Mouse (Mus musculus): ENCODE data around the gene Pdzd2. TPM values are rescaled to one million over a fixed set of nuclear protein-coding genes. Genes with fewer than 3 reads are reported as not detected.
A peak's percentile ranks its signal among the peaks of the same experiment; 100 is the strongest.

Pdzd2 gene
- polyA plus RNA-seq, 1 experiment, result 1.1 TPM

DNA sequence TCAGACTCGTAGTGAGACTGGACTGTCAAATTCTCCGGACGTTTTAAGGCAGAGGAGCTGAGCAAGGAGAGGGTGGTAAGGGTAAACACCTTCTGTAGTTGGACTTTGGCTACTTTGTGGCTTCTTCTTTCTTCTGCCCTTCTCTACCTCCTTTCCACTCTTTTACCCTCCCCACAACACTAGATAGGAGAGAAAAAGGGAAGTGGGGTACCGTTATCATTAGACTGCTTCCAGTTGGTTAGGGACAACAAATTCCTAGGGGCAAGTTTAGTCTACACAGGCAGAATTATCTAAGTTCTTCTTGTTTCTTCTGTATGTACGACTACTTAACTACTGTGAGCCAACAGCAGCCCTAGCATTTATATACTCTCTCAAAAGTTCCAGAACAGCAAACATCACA lies 334.1 kb downstream of the Pdzd2 start:
- Histone ChIP-seq H3K36me3 (replicated peaks; ENCODE audit: low read length) (peaks cover 6% of the 10 kb centered on the region), H3K4me1 (peaks cover 24% of the 10 kb centered on the region), H3K4me3 (replicated peaks) (no peak overlapping the region), H3K27me3 (replicated peaks) (peaks cover 2% of the 10 kb centered on the region), H3K9me3 (peaks cover 11% of the 10 kb centered on the region; the same call in 1 of the 2 replicates)
- TF ChIP-seq GATA1 (IDR thresholded peaks at IDR 0.05; ENCODE audit: borderline replicate concordance, low read length), result no peak
- TF ChIP-seq FLI1 (IDR thresholded peaks at IDR 0.05; ENCODE audit: low read length), result no peak

DNA sequence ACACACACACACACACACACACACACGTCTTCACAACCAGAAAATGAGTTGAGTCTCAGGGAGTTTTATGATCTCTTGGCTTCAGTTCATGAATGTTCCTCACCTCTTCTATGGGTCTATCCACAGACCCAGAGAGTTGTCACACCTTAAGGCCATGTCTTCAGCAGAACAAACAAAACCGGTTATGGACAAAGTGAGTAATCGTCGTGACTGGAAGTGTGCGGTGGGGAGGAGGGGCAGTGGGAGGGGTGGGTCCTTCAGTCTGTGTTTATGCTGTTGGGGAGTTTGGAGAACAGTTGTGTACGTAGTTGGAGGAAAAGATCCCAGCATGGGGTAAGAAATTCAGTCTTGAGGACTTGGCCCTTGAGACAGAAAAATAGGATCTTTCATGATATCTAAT lies 342.7 kb downstream of the Pdzd2 start:
- Histone ChIP-seq H3K9me3 (no peaks in the 10 kb centered on the region), H3K4me3 (replicated peaks) (no peak overlapping the region), H3K36me3 (replicated peaks; ENCODE audit: low read length) (no peaks in the 10 kb centered on the region), H3K27me3 (replicated peaks) (no peaks in the 10 kb centered on the region), H3K4me1 (no peaks in the 10 kb centered on the region)
- TF ChIP-seq FLI1 (IDR thresholded peaks at IDR 0.05; ENCODE audit: low read length) (no peak), GATA1 (IDR thresholded peaks at IDR 0.05; ENCODE audit: borderline replicate concordance, low read length) (no peak)

DNA sequence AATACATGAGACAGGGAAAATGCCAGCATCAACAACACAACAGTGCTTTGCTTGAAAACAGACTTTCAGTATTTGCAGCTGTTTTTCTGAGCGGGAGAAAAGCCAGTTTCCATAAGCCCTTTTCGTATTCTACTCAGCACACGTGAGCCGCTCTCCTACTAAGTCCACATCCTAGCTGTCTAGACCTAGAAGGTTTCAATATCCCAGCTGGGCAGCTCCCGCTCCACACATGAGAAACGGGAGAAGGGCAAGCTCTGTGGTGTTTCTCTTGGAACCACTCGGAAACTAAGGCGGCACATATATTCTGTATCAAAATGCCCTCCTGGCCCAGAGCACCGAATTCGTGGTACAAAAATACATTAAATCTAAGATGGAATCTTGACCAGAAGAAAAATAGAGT lies 345.0 kb downstream of the Pdzd2 start:
- Histone ChIP-seq H3K4me1 (no peaks in the 10 kb centered on the region), H3K9me3 (no peaks in the 10 kb centered on the region), H3K4me3 (replicated peaks) (no peak overlapping the region), H3K27me3 (replicated peaks) (no peaks in the 10 kb centered on the region), H3K36me3 (replicated peaks; ENCODE audit: low read length) (no peaks in the 10 kb centered on the region)
- no peak for TF ChIP-seq GATA1 (IDR thresholded peaks at IDR 0.05; ENCODE audit: borderline replicate concordance, low read length)
- no peak for TF ChIP-seq FLI1 (IDR thresholded peaks at IDR 0.05; ENCODE audit: low read length)

DNA sequence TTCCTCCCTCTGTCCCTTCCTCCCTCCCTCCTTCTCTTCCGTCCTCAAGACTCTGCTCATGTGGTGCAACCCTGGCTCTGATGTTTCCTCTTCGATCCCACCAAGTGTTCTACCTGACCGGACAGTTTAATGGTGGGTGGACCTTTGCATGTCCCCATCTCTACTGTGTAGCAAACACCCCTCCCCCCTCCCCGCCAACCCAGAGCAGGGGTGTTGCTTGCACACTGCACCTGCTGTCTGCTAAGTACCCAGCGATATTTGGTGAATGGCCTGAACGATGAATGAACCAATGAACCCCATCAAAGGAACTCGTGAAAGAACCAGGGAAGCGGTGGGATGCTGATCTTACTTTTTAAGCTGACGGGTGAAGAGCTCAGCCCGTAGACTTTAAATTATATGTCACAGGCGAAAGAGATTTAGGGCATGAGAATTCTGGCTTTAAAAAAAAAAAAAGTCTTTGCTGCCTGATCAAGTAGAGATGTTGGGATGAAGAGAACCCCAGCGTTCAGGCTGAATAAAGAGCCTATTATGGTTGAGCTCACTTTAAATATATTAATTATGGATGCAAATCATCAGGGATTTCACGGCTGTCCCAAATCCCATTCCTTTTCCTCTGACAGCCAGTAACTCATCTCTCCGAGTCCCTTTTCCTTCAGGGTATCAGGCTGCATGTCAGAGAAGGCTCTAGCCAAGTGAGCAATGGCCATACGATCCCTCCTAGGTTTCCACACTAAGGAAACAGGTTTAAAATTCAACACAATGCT lies 350.8 kb downstream of the Pdzd2 start:
- no peak for TF ChIP-seq GATA1 (IDR thresholded peaks at IDR 0.05; ENCODE audit: borderline replicate concordance, low read length)
- no peak for TF ChIP-seq FLI1 (IDR thresholded peaks at IDR 0.05; ENCODE audit: low read length)
- no peaks in the 10 kb centered on the region for H3K27me3 ChIP-seq (replicated peaks)
- H3K4me3 ChIP-seq (replicated peaks), result no peak overlapping the region
- H3K4me1 ChIP-seq, result peaks cover 23% of the 10 kb centered on the region
- H3K36me3 ChIP-seq (replicated peaks; ENCODE audit: low read length), result no peaks in the 10 kb centered on the region
- no peaks in the 10 kb centered on the region for H3K9me3 ChIP-seq

GRCm38 (mm10) chr15:12384679-12385078 lies 355.0 kb downstream of the Pdzd2 start:
- Histone ChIP-seq H3K36me3 (replicated peaks; ENCODE audit: low read length) (no peaks in the 10 kb centered on the region), H3K9me3 (no peaks in the 10 kb centered on the region), H3K4me1 (peaks cover 23% of the 10 kb centered on the region), H3K27me3 (replicated peaks) (peaks cover 2% of the 10 kb centered on the region), H3K4me3 (replicated peaks) (no peak overlapping the region)
- TF ChIP-seq GATA1 (IDR thresholded peaks at IDR 0.05; ENCODE audit: borderline replicate concordance, low read length) (no peak), FLI1 (IDR thresholded peaks at IDR 0.05; ENCODE audit: low read length) (no peak)

DNA sequence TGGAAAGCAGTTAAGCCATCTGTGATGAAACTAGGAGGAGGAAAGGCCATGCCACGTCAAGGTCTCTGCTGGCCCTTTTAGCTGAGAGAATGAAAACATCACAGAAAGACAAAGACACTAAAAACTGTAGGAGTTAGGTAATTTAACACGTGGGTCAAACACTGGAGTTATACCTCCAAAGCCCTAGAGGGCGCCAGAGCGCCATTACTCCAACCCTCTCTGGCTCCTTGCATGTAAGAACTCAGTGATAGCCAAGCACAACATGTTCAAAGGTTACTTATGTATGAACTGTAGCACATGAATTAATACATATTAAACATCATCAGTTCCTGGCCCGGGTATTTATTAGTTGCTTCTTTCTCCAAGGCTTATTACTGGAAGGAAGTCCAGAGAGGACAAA lies 359.2 kb downstream of the Pdzd2 start:
- Histone ChIP-seq H3K36me3 (replicated peaks; ENCODE audit: low read length) (no peaks in the 10 kb centered on the region), H3K27me3 (replicated peaks) (peaks cover 5% of the 10 kb centered on the region), H3K4me1 (peaks cover 11% of the 10 kb centered on the region), H3K9me3 (no peaks in the 10 kb centered on the region), H3K4me3 (replicated peaks) (no peak overlapping the region)
- TF ChIP-seq GATA1 (IDR thresholded peaks at IDR 0.05; ENCODE audit: borderline replicate concordance, low read length), result no peak
- no peak for TF ChIP-seq FLI1 (IDR thresholded peaks at IDR 0.05; ENCODE audit: low read length)

DNA sequence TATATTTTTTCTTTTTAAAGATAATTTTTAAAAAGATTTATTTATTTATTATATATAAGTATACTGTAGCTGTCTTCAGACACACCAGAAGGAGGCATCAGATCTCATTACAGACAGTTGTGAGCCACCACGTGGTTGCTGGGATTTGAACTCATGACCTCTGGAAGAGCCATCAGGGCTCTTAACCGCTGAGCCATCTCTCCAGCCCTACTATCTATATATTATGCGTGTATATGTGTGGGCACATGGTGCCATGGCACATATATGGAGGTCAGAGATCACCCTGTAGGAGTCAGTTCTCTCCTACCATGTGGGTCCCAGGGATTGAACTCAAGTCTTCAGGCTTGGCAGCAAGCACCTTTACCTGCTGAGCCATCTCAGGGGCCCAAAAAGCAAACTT lies 359.7 kb downstream of the Pdzd2 start:
- H3K4me3 ChIP-seq (replicated peaks), result no peak overlapping the region
- TF ChIP-seq FLI1 (IDR thresholded peaks at IDR 0.05; ENCODE audit: low read length), result no peak
- TF ChIP-seq GATA1 (IDR thresholded peaks at IDR 0.05; ENCODE audit: borderline replicate concordance, low read length), result no peak

DNA sequence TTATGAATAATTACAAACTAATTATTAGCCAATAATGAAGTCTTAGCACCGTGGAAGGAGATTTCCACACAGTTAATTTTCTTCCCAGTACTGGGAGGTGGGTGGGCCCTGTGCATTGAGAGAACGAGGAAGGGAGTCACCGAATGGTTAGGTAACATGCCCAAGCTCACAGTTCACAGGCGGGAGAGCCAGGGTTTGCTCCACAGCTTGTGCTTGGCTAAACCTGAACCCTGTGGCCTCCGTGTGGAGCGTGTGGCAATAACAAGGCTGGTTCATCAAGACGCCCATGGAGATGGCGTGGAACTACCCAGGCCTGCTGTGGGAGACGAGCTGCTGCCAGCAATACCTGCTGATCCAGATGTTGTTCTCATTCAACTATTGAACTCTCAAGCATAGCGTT lies 361.9 kb downstream of the Pdzd2 start:
- Histone ChIP-seq H3K9me3 (no peaks in the 10 kb centered on the region), H3K4me1 (peaks cover 24% of the 10 kb centered on the region), H3K36me3 (replicated peaks; ENCODE audit: low read length) (no peaks in the 10 kb centered on the region), H3K4me3 (replicated peaks) (no peak overlapping the region), H3K27me3 (replicated peaks) (peaks cover 21% of the 10 kb centered on the region)
- no peak for TF ChIP-seq GATA1 (IDR thresholded peaks at IDR 0.05; ENCODE audit: borderline replicate concordance, low read length)
- no peak for TF ChIP-seq FLI1 (IDR thresholded peaks at IDR 0.05; ENCODE audit: low read length)

More for the DNA sequence above, 359.7 kb downstream of the Pdzd2 start:
- H3K27me3 ChIP-seq (replicated peaks), result peaks cover 7% of the 10 kb centered on the region
- no peaks in the 10 kb centered on the region for H3K9me3 ChIP-seq
- H3K36me3 ChIP-seq (replicated peaks; ENCODE audit: low read length), result no peaks in the 10 kb centered on the region
- H3K4me1 ChIP-seq, result peaks cover 16% of the 10 kb centered on the region

- H3K27me3 ChIP-seq (replicated peaks), result peaks cover 27% of the 10 kb centered on the region
- peaks cover 24% of the 10 kb centered on the region for H3K4me1 ChIP-seq
- H3K36me3 ChIP-seq (replicated peaks; ENCODE audit: low read length), result no peaks in the 10 kb centered on the region
- H3K9me3 ChIP-seq, result no peaks in the 10 kb centered on the region
- no peak overlapping the region for H3K4me3 ChIP-seq (replicated peaks)
- TF ChIP-seq GATA1 (IDR thresholded peaks at IDR 0.05; ENCODE audit: borderline replicate concordance, low read length) (no peak), FLI1 (IDR thresholded peaks at IDR 0.05; ENCODE audit: low read length) (no peak)
Measured at GRCm38 (mm10) chr15:12376491-12377069, 363.1 kb downstream of the Pdzd2 start.

DNA sequence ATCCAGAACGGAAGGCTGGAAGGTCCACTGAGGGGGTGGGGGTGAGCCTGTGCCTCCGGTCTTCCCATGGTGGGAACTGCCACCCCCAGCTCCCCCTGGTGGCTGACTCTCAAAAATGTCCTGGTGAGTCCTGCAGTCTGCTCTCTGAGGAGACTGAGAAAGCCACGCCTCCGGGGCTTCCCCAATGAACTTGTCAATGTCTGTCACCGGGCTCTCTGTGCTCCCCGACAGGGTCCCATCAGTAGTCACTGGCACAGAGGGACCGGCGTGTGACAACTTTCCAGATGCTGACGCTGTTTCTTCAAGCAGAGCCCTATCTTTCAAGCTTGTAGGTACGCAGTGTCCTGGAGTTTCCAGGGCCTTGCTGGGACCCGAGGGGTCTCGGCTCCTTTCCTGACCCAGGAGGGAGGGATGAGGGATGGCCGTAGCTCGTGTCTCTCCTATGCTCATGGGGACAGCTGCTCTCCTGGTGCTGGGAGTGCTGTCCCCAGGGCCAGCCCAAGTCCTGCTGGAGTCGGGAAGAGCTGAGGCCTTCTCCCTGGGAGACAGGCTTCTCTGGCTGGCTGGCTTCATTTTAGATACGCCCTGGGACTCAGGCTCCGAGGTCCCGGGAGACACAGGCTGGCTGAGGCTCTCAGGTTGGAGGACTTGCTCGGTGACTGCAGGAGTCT lies 363.9 kb downstream of the Pdzd2 start:
- Histone ChIP-seq H3K4me1 (peaks cover 31% of the 10 kb centered on the region), H3K9me3 (no peaks in the 10 kb centered on the region), H3K36me3 (replicated peaks; ENCODE audit: low read length) (no peaks in the 10 kb centered on the region), H3K27me3 (replicated peaks) (peaks cover 27% of the 10 kb centered on the region), H3K4me3 (replicated peaks) (peak overlapping the region; percentile 81)
- TF ChIP-seq GATA1 (IDR thresholded peaks at IDR 0.05; ENCODE audit: borderline replicate concordance, low read length) (no peak), FLI1 (IDR thresholded peaks at IDR 0.05; ENCODE audit: low read length) (no peak)

Measured in megakaryocyte, embryonic 14.5 days (primary cell).